Mouse (Mus musculus) adrenal gland, postnatal 4 days (tissue): Measurements from ENCODE around the gene Ifi44. TPM values are rescaled to one million over a fixed set of nuclear protein-coding genes. Genes with fewer than 3 reads are reported as not detected.

Experiments
- DNase-seq, 2 experiments: peaks; one replicate each; pipeline ENCODE4 v3.0.0; 2021 to 2022; ENCODE audit warnings: low spot score in 2 of 2, mixed read lengths in 2 of 2
- long read RNA-seq, 2 experiments: library from polyadenylated mRNA; stranded (forward); transcript quantifications; one replicate each; pipeline ENCODE4 v2.0.0; 2021
- total RNA-seq, 2 experiments: library from RNA; stranded (reverse); gene quantifications; 2 replicates each; pipeline ENCODE4 v1.2.3; 2021

The Ifi44 gene
- total RNA-seq = 1 to 10 TPM; 2.4 to 3.8 TPM
- long read RNA-seq, experiment 1, partial matches to known transcripts = 0 of 1 reads
- long read RNA-seq, experiment 1, other reads (novel, unspliced or antisense) = 1 of 1 reads
- long read RNA-seq, experiment 2, partial matches to known transcripts = 0 of 2 reads
- long read RNA-seq, experiment 2, other reads (novel, unspliced or antisense) = 1 of 2 reads

DNA sequence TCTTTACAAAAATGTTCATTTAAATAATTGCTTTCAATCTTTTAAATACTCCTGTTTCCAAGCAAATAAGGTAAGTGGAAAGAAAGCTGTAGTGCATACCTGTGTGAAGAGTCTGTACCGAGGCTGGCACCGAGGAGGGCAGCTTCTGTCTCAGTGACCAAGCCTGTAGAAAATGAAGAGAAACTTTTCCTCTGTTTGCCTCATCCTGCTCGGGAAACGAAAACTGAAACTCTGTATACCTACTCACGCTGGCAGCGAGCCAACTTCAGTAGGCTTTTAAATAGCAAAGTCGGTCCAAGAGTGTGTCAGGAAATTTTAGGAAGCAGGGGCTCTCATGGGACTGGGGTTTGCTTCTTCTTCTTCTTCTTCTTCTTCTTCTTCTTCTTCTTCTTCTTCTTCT is at the start of gene Ifi44:
TSS of gene Ifi44 (minus strand) at position 224 of the 400 bp plus-strand sequence.
- no peak for DNase-seq

DNA sequence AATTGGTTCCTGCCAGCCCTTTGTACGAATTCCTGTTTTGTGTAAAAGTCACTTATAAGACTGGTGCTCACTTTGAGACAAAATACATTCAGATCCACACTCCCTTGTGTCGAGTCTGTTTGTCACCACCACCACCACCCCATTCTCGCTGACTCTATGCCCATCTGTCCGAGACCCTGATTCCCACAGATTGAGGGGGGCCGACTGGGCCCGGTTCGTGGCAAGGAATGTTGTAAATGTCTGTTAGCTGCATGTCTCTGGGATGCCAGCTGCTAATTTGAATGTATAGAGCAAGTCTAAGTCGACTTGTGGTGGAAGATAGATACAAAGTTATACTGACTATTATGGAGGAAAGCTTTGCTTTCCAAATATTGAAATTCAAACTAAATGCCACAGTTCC is 38.9 kb upstream of the Ifi44 start:
- no peak for DNase-seq

DNA sequence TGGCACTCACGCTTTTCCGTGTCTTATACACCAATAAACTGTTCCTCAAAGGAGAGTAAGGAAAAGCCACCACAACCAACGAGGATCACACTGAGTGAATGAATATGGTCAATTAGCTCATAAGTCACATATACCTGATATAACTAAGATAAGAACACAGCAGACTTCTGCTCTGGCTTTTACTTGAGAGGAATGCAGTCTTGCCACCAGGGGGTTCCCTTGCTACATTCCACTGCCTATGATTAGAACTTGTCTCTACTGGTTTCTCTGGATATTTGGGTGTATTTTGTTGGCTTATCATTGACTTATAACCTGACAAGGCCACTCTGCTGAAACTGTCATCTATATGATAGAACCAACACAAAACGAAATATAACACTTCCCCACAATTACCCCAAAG is 25.3 kb upstream of the Ifi44 start:
- no peak for DNase-seq

DNA sequence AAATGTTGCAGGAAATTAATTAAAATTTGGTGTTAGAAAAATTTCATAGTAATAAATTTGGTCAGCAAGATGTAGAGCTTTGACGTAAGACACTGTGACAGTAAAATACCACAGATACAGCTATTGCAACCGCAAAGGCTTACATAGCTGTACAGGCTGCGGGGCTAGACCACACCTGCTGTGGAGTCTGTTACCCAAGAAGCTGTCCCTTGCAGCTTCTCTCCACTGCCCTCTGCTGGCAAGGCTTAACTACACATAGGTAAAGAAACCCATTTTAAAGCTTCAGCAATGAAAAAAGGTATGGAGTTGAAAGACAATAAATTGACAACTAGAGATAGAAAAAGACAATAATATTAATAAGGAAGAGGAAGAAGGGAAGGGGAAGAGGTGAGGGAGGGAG is 21.3 kb upstream of the Ifi44 start:
- DNase-seq = no peak

DNA sequence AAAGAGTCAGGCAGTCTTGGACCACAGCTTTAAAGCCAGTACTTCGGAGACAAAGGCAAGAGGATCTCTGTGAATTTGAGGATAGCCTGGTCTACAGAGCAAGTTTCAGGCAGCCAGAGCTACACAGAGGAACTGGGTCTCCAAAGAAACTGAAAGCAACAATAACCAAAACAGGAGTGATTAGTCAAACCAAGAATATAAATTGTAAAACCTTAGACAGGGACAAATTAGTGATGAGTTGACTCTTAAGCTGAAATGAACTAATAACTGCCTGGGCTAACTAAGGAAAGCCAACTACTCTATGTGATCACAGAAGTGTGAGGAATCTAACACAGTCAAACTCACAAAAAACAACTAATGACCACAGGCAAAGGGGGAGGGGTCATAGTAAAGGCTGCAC is 1.2 kb downstream of the Ifi44 start:
- no peak for DNase-seq

DNA sequence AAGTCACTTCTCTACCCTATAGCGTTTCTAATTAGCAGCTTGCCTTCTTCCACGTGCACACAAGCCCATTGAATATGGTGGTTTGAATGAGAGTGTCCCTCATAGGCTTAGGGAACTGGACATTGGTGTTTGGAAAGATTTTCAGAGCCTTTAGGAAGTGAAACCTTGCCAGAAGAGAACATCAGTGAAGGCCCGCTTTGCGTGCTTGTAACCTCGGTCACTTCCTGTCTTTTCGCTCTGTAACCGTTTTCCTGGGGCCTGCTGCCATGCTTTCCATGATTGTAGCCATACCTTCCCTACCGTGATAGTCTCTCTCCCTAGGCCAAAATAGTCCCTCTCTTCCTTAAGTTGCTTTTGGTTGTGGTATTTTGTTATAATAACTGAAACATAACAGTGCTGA is 3.7 kb downstream of the Ifi44 start:
- no peak for DNase-seq

DNA sequence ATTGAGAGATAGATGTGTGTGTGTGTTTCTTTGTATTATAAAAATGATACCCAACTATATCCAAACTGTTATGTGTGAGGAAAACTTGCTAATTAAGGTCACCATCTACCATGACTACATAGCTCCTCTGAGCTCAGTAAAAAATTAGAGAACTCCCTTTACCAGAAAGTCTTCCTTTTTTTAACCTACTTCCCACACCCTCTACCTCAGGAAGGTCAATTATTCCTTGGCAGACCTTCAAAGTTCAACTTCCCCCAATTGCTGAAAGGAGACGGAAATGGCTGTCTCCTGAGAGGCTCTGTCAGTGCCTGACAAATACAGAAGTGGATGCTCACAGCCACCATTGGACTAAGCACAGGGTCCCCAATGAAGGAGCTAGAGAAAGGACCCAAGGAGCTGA is 7.5 kb downstream of the Ifi44 start:
- no peak for DNase-seq

DNA sequence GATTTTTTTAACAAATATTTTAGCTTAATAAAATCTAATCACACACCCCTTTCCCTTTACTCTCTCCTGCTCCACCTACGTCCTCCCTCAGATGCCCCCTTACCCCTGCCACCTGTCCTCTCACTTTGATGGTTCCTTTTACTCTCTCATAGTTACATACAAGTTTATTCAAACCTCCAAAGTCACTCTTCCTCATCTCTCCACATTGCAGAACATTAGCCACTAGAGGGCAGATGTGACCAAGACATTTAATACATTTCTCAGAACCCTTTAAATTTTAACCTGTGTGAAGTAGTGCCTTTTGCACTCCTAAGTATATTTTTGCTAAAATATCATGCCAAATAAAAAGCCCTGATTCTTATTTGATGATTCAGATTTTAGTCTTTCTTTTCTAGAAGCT is 33.5 kb downstream of the Ifi44 start:
- DNase-seq = no peak

DNA sequence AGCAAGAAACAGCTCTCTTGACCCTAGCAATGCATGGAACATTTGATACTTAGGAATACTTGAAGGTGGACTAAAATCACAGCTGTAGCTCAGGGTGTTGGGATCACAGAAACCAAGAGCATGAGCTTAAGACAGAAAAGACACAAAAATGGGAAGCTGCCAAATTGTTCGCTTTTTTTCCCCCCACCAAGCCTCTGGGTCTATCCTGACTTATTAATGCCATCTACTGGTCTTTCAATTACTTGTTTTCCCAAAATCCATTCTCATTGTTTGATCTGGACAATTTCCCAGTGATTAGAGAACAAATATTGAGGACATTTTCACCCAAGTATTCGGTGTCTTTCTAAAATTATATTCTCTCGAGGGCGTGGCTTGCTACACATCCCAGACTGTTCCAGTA is 42.4 kb downstream of the Ifi44 start:
- no peak for DNase-seq

Other genes with a start within 250 kb of the Ifi44 start
- not detected for gene Ifi44l, start 12.9 kb upstream of the Ifi44 start, total RNA-seq
- 1 to 10 TPM in 1 of 2 experiments, under 1 TPM in 1; 0.96 to 1.3 TPM for gene Ptgfr, start 87.7 kb upstream of the Ifi44 start, total RNA-seq